ENCODE assay signal across 30 mouse cellular contexts in genomic region chr1:42894695-42895094, GRCm38 (mm10). TPM values are rescaled to one million over a fixed set of nuclear protein-coding genes. Genes with fewer than 3 reads are reported as not detected.
"Had no signal": no experiment of that assay in that cellular context is flagged by ENCODE, and none has a peak within 500 bp of the region (broad histone marks: within the 10 kb centered on the region; RNA-seq: fewer than 3 reads in every experiment).

No protein-coding gene starts in this region.

- H3K9ac ChIP-seq: limb, embryonic 12.5 days; limb, embryonic 13.5 days; limb, embryonic 15.5 days; liver, embryonic 12.5 days; liver, embryonic 13.5 days; liver, embryonic 14.5 days; liver, embryonic 15.5 days; liver, postnatal 0 days; lung, embryonic 14.5 days; lung, embryonic 15.5 days; midbrain, embryonic 12.5 days; midbrain, embryonic 13.5 days; midbrain, embryonic 15.5 days; neural tube, embryonic 12.5 days; neural tube, embryonic 13.5 days had no signal

- H3K4me2 ChIP-seq: limb, embryonic 12.5 days; limb, embryonic 13.5 days; limb, embryonic 15.5 days; liver, embryonic 11.5 days; liver, embryonic 12.5 days; liver, embryonic 13.5 days; liver, embryonic 15.5 days; lung, embryonic 14.5 days; lung, embryonic 15.5 days; midbrain, embryonic 11.5 days; midbrain, embryonic 12.5 days; midbrain, embryonic 13.5 days; midbrain, embryonic 15.5 days; neural tube, embryonic 12.5 days; neural tube, embryonic 13.5 days had no signal

- H3K27me3 ChIP-seq: limb, embryonic 12.5 days; limb, embryonic 13.5 days; limb, embryonic 15.5 days; liver, embryonic 12.5 days; liver, embryonic 13.5 days; liver, embryonic 15.5 days; lung, embryonic 15.5 days; megakaryocyte, embryonic 14.5 days; midbrain, embryonic 12.5 days; midbrain, embryonic 13.5 days; midbrain, embryonic 15.5 days; neural tube, embryonic 12.5 days; neural tube, embryonic 13.5 days had no signal

- H3K27ac ChIP-seq: left cerebral cortex, adult 2 months; limb, embryonic 10.5 days; limb, embryonic 12.5 days; limb, embryonic 13.5 days; limb, embryonic 15.5 days; liver, embryonic 12.5 days; liver, embryonic 13.5 days; liver, embryonic 14.5 days; liver, embryonic 15.5 days; lung, embryonic 15.5 days; macrophage; midbrain, embryonic 10.5 days; midbrain, embryonic 12.5 days; midbrain, embryonic 13.5 days; midbrain, embryonic 15.5 days; neural tube, embryonic 12.5 days; neural tube, embryonic 13.5 days had no signal

- ATAC-seq: liver, embryonic 12.5 days; liver, postnatal 0 days; midbrain, embryonic 13.5 days; midbrain, embryonic 15.5 days; midbrain, embryonic 16.5 days had no signal

- H3K36me3 ChIP-seq: midbrain, embryonic 15.5 days had no signal

- H3K9me3 ChIP-seq: limb, embryonic 10.5 days; limb, embryonic 12.5 days; limb, embryonic 13.5 days; limb, embryonic 15.5 days; liver, embryonic 12.5 days; liver, embryonic 13.5 days; liver, embryonic 15.5 days; lung, embryonic 15.5 days; megakaryocyte, embryonic 14.5 days; midbrain, embryonic 10.5 days; midbrain, embryonic 12.5 days; midbrain, embryonic 13.5 days; midbrain, embryonic 15.5 days; neural tube, embryonic 12.5 days; neural tube, embryonic 13.5 days had no signal

- H3K4me1 ChIP-seq: limb, embryonic 10.5 days; limb, embryonic 15.5 days; liver, embryonic 12.5 days; liver, embryonic 13.5 days; liver, embryonic 15.5 days; lung, embryonic 15.5 days; megakaryocyte, embryonic 14.5 days had no signal

- H3K4me3 ChIP-seq: left cerebral cortex, adult 2 months; limb, embryonic 10.5 days; limb, embryonic 12.5 days; limb, embryonic 13.5 days; limb, embryonic 15.5 days; liver, embryonic 12.5 days; liver, embryonic 13.5 days; liver, embryonic 15.5 days; lung, embryonic 15.5 days; megakaryocyte, embryonic 14.5 days; midbrain, embryonic 10.5 days; midbrain, embryonic 12.5 days; midbrain, embryonic 13.5 days; midbrain, embryonic 15.5 days; myocyte; neural tube, embryonic 12.5 days; neural tube, embryonic 13.5 days had no signal

- DNase-seq: layer of hippocampus, postnatal 36 days; left cerebral cortex, postnatal 4 days; liver; liver, embryonic 13.5 days; liver, postnatal 0 days; lung, adult 18-20 months; lung, embryonic 14.5 days; midbrain, embryonic 14.5 days had no signal

RNA-seq across cellular contexts. Expression of gene Gpr45, which starts 58.0 kb away (rescaled TPM):
- polyA plus RNA-seq: liver, adult 2 months; macrophage; myocyte had no signal
